Mouse (Mus musculus): ENCODE results near the gene Tgfb2.

Tgfb2 gene

DNA sequence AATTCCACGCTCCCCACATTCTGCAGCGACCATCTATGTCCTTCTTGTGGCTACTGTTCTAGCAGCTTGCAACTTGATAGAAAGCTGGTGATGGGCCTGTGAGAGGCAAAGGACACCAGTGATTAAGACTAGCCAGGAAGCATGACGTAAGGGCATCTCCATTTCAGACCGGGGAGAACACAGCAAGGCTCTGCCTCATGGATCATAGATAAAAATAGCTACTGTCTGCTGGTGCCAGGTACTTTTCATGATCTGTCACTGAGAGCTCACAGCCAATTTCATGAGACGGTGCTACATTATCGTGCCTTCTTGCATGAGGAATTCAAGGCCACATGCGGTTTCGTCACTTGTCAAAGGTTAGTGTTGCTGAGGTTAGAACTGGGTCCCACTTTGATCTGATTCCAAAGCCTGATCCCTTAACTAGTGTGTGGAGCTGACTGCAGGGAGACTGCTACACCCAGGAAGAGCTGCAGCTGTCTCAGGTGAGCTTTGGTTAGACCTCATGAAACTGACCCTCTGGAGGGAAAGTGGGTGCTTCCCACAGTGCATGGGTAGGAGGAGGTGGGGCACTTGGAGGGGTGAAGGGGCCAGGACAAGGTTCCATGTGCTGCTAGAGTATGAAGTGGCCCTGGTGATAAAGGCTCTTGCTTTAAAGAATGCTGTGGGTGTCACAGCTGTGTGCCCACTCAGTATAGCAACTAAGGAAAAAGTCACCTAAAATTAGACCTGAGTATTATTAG, 118.6 kb downstream of the Tgfb2 start:
- intact Hi-C loops (cut with DNase I) = no loop called here

DNA sequence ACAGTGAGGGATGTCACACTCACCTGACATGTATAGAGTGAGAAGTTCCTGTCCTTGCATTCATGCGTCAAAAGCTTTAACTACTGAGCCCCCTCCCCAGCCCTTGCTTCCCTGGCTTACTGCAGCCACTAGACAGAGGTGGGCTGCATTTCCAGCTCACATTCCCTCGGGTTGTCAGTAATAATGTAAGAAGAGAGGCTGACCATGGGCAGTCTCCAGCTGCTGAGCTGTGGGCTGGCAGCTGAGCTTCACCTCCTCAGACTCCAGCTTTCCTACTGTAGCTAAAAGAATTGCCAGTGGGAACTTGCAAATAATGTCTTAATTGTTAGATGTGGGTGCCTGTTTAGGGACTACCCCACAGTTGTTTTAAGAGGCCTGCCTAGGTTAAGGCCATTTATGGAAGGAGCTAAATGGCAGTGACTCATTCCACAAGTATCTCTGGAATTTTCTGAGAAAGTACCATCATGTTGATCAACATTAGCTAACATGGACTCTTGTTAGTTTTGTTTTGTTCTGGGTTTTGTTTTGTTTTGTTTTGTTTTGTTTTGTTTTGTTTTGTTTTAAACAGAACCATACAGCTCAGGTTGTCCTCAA, 120.1 kb downstream of the Tgfb2 start:
- intact Hi-C loops (cut with DNase I) = no loop called here

DNA sequence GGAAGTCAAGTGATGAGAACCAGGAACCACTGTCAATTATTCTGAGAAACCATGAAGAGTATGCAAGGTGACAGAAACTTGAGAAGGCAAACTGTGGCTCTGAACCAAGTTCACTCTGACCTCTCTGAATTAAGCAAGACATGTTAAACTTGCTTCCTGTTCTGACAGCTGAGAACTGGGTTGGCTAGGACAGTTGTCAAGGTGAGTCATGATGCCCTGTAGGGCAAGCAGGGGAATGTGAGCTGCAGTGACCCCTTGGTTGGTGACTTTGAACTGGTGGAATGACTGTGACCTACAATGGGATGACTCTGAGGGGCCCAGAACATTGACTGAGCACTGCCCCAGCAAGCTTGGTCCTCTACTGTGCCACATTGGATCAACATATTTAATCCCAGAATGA, 121.9 kb downstream of the Tgfb2 start:
- intact Hi-C loops (cut with DNase I) = no loop called here

DNA sequence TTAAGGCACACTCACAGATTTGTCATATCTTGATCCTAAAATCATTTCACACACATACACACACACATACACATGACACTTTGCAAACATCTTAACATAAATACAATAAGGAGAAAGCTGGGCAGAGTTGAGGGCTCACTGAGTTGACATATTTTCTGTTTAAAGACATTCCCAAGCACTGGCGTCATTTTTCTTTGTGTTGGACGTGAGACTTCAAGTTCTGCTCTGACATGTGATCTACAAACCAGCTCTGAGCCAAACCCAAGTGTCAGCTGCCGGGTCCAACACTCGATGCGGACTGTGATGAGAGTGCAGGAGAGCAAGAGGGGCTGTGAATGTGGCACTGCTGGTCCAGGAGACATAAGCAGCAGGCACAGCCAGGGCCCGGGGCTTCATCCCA, 123.7 kb downstream of the Tgfb2 start:
- intact Hi-C loops (cut with DNase I) = no loop called here

- intact Hi-C loops (cut with DNase I) = no loop called here
Measured at GRCm38 (mm10) chr1:186581666-186582065, 124.1 kb downstream of the Tgfb2 start.

GRCm38 (mm10) chr1:186581114-186581513, 124.7 kb downstream of the Tgfb2 start:
- intact Hi-C loops (cut with DNase I) = no loop called here

- intact Hi-C loops (cut with DNase I) = no loop called here
Measured at GRCm38 (mm10) chr1:186577302-186577701, 128.5 kb downstream of the Tgfb2 start.

DNA sequence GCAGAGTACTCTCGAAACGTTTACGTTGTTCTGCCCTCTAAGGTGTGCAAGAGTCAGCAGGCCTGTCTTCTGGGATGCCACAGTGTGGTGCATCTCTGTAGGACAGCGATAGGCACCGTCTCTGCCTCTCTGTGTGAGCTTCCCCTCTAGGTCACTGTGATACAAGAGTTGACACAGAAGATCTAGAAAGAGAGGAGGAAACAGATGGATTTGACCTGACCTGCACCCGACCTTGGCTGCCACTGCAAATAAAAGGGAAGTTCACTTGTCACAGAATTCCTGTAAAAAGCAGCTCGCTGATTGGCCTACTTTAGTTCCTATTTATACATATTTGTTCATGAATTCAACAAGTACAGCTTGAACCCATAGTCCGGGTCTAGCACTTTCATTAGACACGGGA, 130.2 kb downstream of the Tgfb2 start:
- intact Hi-C loops (cut with DNase I) = no loop called here

GRCm38 (mm10) chr1:186575074-186575473, 130.7 kb downstream of the Tgfb2 start:
- intact Hi-C loops (cut with DNase I) = no loop called here

Measured in adrenal gland (tissue).